Mouse (Mus musculus) gastrocnemius, adult 18-20 months (tissue): ENCODE data around the gene A930018P22Rik. TPM values are rescaled to one million over a fixed set of nuclear protein-coding genes. Genes with fewer than 3 reads are reported as not detected.

Experiments used
- DNase-seq: peaks from one replicate; pipeline ENCODE4 v3.0.0; 2021; ENCODE audit warnings: low spot score
- total RNA-seq, 2 experiments: library from RNA; stranded (reverse); gene quantifications; 2 replicates each; pipeline ENCODE4 v1.2.3; 2021

A930018P22Rik gene
- total RNA-seq, 2 experiments from 2014 or later: 0.48 to 0.66 TPM

GRCm38 (mm10) chr2:104153876-104154275, 31.3 kb downstream of the A930018P22Rik start:
- no peak for DNase-seq

GRCm38 (mm10) chr2:104157831-104158230, 35.3 kb downstream of the A930018P22Rik start:
- DNase-seq: no peak

GRCm38 (mm10) chr2:104163418-104163817, 40.8 kb downstream of the A930018P22Rik start:
- no peak for DNase-seq

GRCm38 (mm10) chr2:104163978-104164487, 41.5 kb downstream of the A930018P22Rik start:
- no peak for DNase-seq

GRCm38 (mm10) chr2:104165631-104166030, 43.1 kb downstream of the A930018P22Rik start:
- DNase-seq: no peak

GRCm38 (mm10) chr2:104167765-104168164, 45.2 kb downstream of the A930018P22Rik start:
- DNase-seq: no peak

GRCm38 (mm10) chr2:104168186-104168896, 45.8 kb downstream of the A930018P22Rik start:
- DNase-seq: no peak

GRCm38 (mm10) chr2:104172695-104173348, 50.3 kb downstream of the A930018P22Rik start:
- no peak for DNase-seq

- no peak for DNase-seq
Observed at GRCm38 (mm10) chr2:104173431-104173830, 50.9 kb downstream of the A930018P22Rik start.

Other genes with a start within 250 kb of the A930018P22Rik start
- gene Lmo2, start 164.8 kb upstream of the A930018P22Rik start, total RNA-seq: 1 to 10 TPM; 4.9 to 5.9 TPM
- 10 to 100 TPM; 44.9 to 46.3 TPM for gene Fbxo3, start 95.0 kb upstream of the A930018P22Rik start, total RNA-seq
- gene 4931422A03Rik, start 94.4 kb upstream of the A930018P22Rik start, total RNA-seq: not detected
- under 1 TPM; 0.14 to 0.24 TPM for gene Gm10912, start 56.9 kb upstream of the A930018P22Rik start, total RNA-seq
- not detected for gene Gm10799, start 54.2 kb upstream of the A930018P22Rik start, total RNA-seq
- 1 to 10 TPM; 2.8 to 3.0 TPM for gene Cd59b, start 52.9 kb upstream of the A930018P22Rik start, total RNA-seq
- 10 to 100 TPM; 15.0 to 16.7 TPM for gene Cd59a, start 27.0 kb upstream of the A930018P22Rik start, total RNA-seq